Mouse (Mus musculus) liver, adult 2 months (tissue): ENCODE measurements around the gene Skor1. TPM values are rescaled to one million over a fixed set of nuclear protein-coding genes. Genes with fewer than 3 reads are reported as not detected.

Source experiments
- DNase-seq: peaks from one replicate; pipeline ENCODE4 v3.0.0-alpha.2; 2011; ENCODE audit warnings: low read depth, low spot score; ENCODE audit errors: extremely low read depth
- H3K27ac ChIP-seq: fragments of 200-500 bp; replicated peaks from 2 replicates; pipeline ENCODE4 v1.5.1; 2012; ENCODE audit warnings: low read depth, mild to moderate bottlenecking, control low read depth, inconsistent platforms, low read length; ENCODE audit not compliant: insufficient read depth
- H3K27me3 ChIP-seq: fragments of 200-500 bp; 2 replicates; pipeline ENCODE4 v1.6.1; 2012; ENCODE audit warnings: mild to moderate bottlenecking, moderate library complexity, low read length, inconsistent platforms; ENCODE audit not compliant: control insufficient read depth, insufficient read depth
- H3K36me3 ChIP-seq: fragments of 200-500 bp; 2 replicates; pipeline ENCODE4 v1.6.1; 2012; ENCODE audit warnings: low read length, inconsistent platforms; ENCODE audit not compliant: control insufficient read depth, insufficient read depth
- H3K4me1 ChIP-seq: fragments of 200-500 bp; 2 replicates; pipeline ENCODE4 v1.6.1; 2011; ENCODE audit warnings: low read length; ENCODE audit not compliant: control insufficient read depth, insufficient read depth
- H3K4me3 ChIP-seq: fragments of 200-500 bp; 2 replicates; pipeline ENCODE4 v1.5.1; 2011; ENCODE audit warnings: low read depth, mild to moderate bottlenecking, control low read depth, low read length, moderate library complexity; ENCODE audit not compliant: insufficient read depth
- H3K79me2 ChIP-seq: fragments of 200-500 bp; 2 replicates; pipeline ENCODE4 v1.6.1; 2012; ENCODE audit warnings: inconsistent platforms, mild to moderate bottlenecking, low read length, moderate library complexity; ENCODE audit not compliant: control insufficient read depth, insufficient read depth
- H3K9ac ChIP-seq: fragments of 200-500 bp; 2 replicates; pipeline ENCODE4 v1.6.1; 2012; ENCODE audit warnings: low read depth, mild to moderate bottlenecking, control low read depth, inconsistent platforms, low read length
- CTCF ChIP-seq: fragments of 200-500 bp; IDR thresholded peaks from 2 replicates; pipeline ENCODE4 v1.5.1; 2011; ENCODE audit warnings: low read depth, low read length, control low read depth
- POLR2A ChIP-seq: fragments of 200-500 bp; IDR thresholded peaks from 2 replicates; pipeline ENCODE4 v1.6.1; 2011; ENCODE audit warnings: low read length, control low read depth; ENCODE audit not compliant: insufficient read depth; ENCODE audit errors: extremely low read depth
- WGBS: fragments of 180-500 bp; shearing (Covaris S2); methylation state at CpG from one replicate; pipeline ENCODE4 v1.1.7; 2018; 5-methylcytosine and 5-hydroxymethylcytosine counted together
- polyA plus RNA-seq: library from polyadenylated mRNA; depleted of rRNA; stranded (reverse); fragments of >200 nt; gene quantifications from 2 replicates; pipeline ENCODE4 v1.2.3, GENCODE M21; 2012
- total RNA-seq: library from RNA; depleted of rRNA; stranded (reverse); fragments of >200 nt; gene quantifications from 2 replicates; pipeline ENCODE4 v1.2.3, GENCODE M21; 2014

Gene Skor1
- total and polyA plus RNA-seq, 2 experiments: not detected

GRCm38 (mm10) chr9:63132673-63133601, 15.8 kb downstream of the Skor1 start:
- Histone ChIP-seq H3K27me3 (peaks cover 12% of the 10 kb centered on the region; the same call in 1 of the 2 replicates), H3K4me1 (peaks cover 3% of the 10 kb centered on the region), H3K79me2 (no peaks in the 10 kb centered on the region), H3K27ac (peak overlapping the region; percentile 79), H3K36me3 (no peaks in the 10 kb centered on the region), H3K9ac (peak overlapping the region; percentile 84), H3K4me3 (peak overlapping the region; percentile 76)
- WGBS: under 1% methylated on average over 48 of the region's 48 CpGs
- peak; percentile 86 for DNase-seq
- TF ChIP-seq CTCF (no peak), POLR2A (peak; percentile 90)

DNA sequence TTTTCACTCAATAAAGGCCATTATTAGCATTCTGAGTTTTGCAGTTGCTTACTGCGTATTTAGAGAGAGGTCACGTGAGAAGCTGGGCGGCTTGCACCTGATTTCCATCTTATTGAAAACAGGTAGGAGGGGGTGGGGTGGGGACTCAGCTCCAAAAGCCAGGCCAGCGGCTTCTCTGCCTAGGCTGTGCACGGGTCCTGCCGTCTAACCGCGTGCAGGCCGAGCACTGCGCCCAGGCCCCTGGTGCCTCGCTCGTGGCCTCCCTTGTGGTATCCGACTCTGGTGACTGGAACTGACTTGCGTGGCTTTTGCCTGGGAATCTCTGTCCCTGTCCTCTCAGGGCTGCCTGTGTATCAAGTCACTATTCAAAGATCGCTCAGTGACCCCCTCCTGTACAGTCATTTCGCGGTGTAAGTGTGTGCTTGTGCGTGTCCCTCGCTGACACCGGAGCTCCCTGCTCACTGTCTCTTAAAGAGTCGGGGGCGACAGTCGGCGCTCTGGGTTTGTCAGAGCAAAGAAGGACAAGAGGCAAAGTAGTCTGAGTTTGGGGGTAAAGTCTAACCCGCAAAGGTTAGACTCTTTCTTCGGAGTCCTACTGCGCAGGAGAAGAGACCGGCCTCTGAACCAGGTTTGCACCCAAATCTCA, 16.7 kb downstream of the Skor1 start:
- peak; percentile 55 for DNase-seq
- H3K27me3 ChIP-seq: peaks cover 8% of the 10 kb centered on the region; the same call in 1 of the 2 replicates
- 12% methylated on average over 28 of the region's 28 CpGs for WGBS
- H3K4me3 ChIP-seq: peak overlapping the region; percentile 76
- H3K27ac ChIP-seq: peak overlapping the region; percentile 79
- peak overlapping the region; percentile 84 for H3K9ac ChIP-seq
- H3K4me1 ChIP-seq: peaks cover 3% of the 10 kb centered on the region
- no peaks in the 10 kb centered on the region for H3K79me2 ChIP-seq
- no peak for TF ChIP-seq POLR2A
- TF ChIP-seq CTCF: no peak
- H3K36me3 ChIP-seq: no peaks in the 10 kb centered on the region

DNA sequence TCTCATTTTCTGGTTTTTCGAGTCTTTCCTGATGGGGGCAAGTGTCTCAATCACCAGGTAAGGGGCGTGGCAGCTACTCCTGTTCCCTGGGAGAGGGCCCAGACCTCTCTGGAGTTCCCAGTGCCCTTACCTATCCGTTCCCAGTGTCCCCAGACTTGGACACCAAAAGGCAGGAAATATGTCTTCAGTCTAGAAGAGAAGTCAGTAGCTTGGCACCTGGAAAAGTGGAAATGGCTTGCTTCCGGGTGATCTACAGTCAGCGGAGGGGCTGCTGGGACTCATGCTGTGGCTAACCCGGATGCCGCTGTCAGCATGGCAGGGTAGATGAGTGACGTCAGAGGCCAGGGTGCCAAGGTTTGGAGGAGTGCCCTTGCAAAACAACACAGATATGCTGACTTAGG, 19.1 kb downstream of the Skor1 start:
- TF ChIP-seq CTCF: no peak
- no peak for TF ChIP-seq POLR2A
- no peak overlapping the region for H3K4me3 ChIP-seq
- H3K27me3 ChIP-seq: no peaks in the 10 kb centered on the region
- 63% methylated on average over 8 of the region's 8 CpGs for WGBS
- no peaks in the 10 kb centered on the region for H3K79me2 ChIP-seq
- DNase-seq: peak; percentile 80
- no peak overlapping the region for H3K27ac ChIP-seq
- peaks cover 3% of the 10 kb centered on the region for H3K4me1 ChIP-seq
- no peak overlapping the region for H3K9ac ChIP-seq
- H3K36me3 ChIP-seq: no peaks in the 10 kb centered on the region

GRCm38 (mm10) chr9:63124512-63124911, 24.2 kb downstream of the Skor1 start:
- Histone ChIP-seq H3K27me3 (no peaks in the 10 kb centered on the region), H3K27ac (peak overlapping the region; percentile 33), H3K9ac (no peak overlapping the region), H3K4me3 (no peak overlapping the region), H3K4me1 (no peaks in the 10 kb centered on the region), H3K36me3 (no peaks in the 10 kb centered on the region), H3K79me2 (no peaks in the 10 kb centered on the region)
- TF ChIP-seq CTCF (no peak), POLR2A (no peak)
- WGBS: 55% methylated on average over 9 of the region's 9 CpGs
- DNase-seq: peak; percentile 38

DNA sequence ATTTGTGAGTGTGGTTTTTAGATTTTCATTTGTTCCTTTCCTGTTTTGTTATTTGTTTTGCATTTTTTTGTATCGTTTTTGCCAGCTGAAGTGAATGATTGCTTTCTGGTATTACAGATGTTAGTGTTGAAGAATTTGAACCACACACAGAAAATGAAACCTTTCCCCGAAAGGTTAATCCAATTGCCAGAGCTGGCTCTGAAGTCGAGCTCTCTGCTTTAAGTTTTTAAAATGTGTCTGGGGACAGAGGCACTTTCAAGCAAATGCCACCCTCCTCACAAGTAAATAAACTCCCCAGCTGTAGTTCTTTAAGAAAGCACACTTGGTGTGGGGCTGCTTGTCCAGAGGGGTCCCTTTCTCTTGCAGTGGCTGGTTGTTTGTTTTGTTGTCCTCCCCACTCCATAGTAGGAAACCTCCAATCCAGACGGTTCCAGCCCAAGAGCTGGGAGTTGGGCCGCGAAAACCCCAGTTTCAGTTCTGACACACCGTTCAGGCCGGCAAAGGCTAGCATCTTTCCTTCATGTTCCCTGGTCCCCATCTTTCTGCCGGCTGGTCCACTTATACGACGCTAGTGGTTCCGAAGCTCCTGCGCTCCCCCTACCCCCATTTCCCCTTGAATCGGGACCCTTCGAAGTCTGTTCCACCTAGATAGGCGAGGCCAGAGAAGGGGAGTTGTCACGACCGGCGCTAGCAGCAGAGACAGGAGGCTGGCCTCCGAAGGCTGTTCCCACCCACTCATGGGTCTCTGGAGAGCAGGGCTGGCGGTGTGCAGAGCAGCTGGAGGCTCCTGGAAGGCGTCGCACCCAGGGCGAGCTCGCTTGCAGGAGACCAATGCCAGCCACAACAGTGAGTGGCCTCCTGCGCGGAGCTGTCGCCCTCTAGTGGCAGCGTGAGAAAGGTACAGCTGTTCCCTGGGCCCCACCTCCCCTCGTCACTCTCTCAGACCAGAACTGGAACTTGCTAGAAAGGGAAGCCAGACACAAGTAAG, 25.0 kb downstream of the Skor1 start:
- Histone ChIP-seq H3K27ac (peak overlapping the region; percentile 59), H3K36me3 (no peaks in the 10 kb centered on the region), H3K27me3 (no peaks in the 10 kb centered on the region), H3K9ac (peak overlapping the region; percentile 79), H3K79me2 (no peaks in the 10 kb centered on the region), H3K4me3 (peak overlapping the region; percentile 66), H3K4me1 (no peaks in the 10 kb centered on the region)
- WGBS: 2% methylated on average over 30 of the region's 30 CpGs
- DNase-seq: peak; percentile 75
- TF ChIP-seq POLR2A: 0 out of 2 replicates have a peak, but pooled peaks have one; percentile 31
- TF ChIP-seq CTCF: peak; percentile 100
